Mouse (Mus musculus): Measurements from ENCODE around the gene Olfr1417. TPM values are rescaled to one million over a fixed set of nuclear protein-coding genes. Genes with fewer than 3 reads are reported as not detected.

Gene Olfr1417
- polyA plus RNA-seq, 1 experiment from 2014 or later, result not detected

DNA sequence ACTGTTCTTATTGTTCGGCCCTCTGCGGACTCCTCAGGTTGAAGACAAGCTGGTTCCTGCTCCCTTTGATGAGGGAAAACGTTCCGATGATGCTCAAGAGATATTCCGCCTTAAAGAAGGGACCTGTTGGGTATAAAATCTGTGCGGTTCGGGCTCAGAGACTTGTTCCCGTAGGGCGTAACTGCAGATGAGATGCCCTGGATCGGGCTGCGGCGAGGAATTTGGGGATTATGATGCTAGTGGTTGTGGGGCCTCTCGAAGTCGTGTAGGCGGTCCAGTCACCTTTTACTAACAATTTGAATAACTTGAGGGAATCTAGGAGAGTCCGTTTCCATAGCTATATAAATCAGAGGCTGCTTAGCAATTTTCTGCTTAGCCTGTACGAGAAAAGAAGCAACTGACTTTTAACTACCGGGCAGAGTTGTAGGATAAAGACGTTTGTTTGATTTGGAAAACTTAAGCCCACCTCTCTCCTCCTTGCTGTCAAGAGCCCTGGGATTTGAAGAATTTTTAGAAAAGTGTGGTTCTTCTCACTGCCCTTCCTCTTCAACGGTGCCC, 19.8 kb downstream of the Olfr1417 start, which contains the start of gene Stx3:
Stx3 (minus strand) TSS at position 261 of the 558 bp plus-strand sequence.
- Histone ChIP-seq H3K36me3 (no peaks in the 10 kb centered on the region), H3K27me3 (peaks cover 44% of the 10 kb centered on the region)
- WGBS, result under 1% methylated on average over 20 of the region's 20 CpGs

GRCm38 (mm10) chr19:11818199-11819142, 20.5 kb downstream of the Olfr1417 start:
- peak overlapping the region; percentile 88 for H3K4me2 ChIP-seq (replicated peaks)
- no peaks in the 10 kb centered on the region for H3K9me3 ChIP-seq (replicated peaks)
- H3K27ac ChIP-seq, result no peak overlapping the region
- H3K27me3 ChIP-seq, result peaks cover 44% of the 10 kb centered on the region
- peak overlapping the region; percentile 61 for H3K9ac ChIP-seq
- ATAC-seq (ENCODE audit: low FRiP score), result peak; percentile 72
- WGBS, result under 1% methylated on average over 72 of the region's 83 CpGs
- H3K4me1 ChIP-seq, result peaks cover 15% of the 10 kb centered on the region; the same call in 1 of the 2 replicates
- H3K4me3 ChIP-seq, result peak overlapping the region; percentile 74
- no peaks in the 10 kb centered on the region for H3K36me3 ChIP-seq

More for the DNA sequence above, 19.8 kb downstream of the Olfr1417 start, which contains the start of gene Stx3:
- Histone ChIP-seq H3K9ac (peak within 1 kb of the TSS; percentile 61), H3K9me3 (replicated peaks) (no peaks in the 10 kb centered on the region), H3K4me3 (peak within 1 kb of the TSS; percentile 74), H3K4me1 (peaks cover 15% of the 10 kb centered on the region; the same call in 1 of the 2 replicates), H3K4me2 (replicated peaks) (peak within 1 kb of the TSS; percentile 88), H3K27ac (no peak within 1 kb of the TSS)
- ATAC-seq (ENCODE audit: low FRiP score), result peak; percentile 17

- H3K4me2 ChIP-seq (replicated peaks), result peak overlapping the region; percentile 88
- WGBS, result 11% methylated on average over 5 of the region's 5 CpGs
- H3K27me3 ChIP-seq, result peaks cover 44% of the 10 kb centered on the region
- peak overlapping the region; percentile 74 for H3K4me3 ChIP-seq
- H3K9ac ChIP-seq, result no peak overlapping the region
- peaks cover 15% of the 10 kb centered on the region; the same call in 1 of the 2 replicates for H3K4me1 ChIP-seq
- H3K9me3 ChIP-seq (replicated peaks), result no peaks in the 10 kb centered on the region
- H3K27ac ChIP-seq, result no peak overlapping the region
- no peak for ATAC-seq (ENCODE audit: low FRiP score)
- no peaks in the 10 kb centered on the region for H3K36me3 ChIP-seq
Measured at GRCm38 (mm10) chr19:11817586-11817985, 21.4 kb downstream of the Olfr1417 start.

DNA sequence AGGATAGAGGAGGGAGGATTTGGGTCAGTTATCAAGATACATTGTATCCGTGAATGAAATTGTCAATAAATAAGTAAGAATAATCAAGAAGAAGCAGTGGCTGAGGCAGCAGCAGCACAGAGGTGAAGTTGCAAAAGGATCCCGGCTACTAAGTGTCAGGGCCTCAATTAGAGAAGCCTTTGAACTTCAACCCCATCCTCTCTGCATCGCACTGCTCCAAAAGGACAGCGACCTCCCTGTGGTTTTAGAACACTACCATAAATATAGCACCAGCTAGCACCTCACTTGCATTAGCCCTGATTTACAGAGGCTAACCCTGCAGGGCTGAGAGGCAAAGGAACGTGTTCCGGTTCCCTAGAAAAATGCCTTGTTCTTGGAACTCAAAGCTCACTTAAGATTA, 22.3 kb downstream of the Olfr1417 start:
- Histone ChIP-seq H3K9me3 (replicated peaks) (no peaks in the 10 kb centered on the region), H3K27ac (no peak overlapping the region), H3K4me3 (no peak overlapping the region), H3K36me3 (no peaks in the 10 kb centered on the region), H3K27me3 (peaks cover 44% of the 10 kb centered on the region), H3K4me2 (replicated peaks) (no peak overlapping the region), H3K9ac (no peak overlapping the region), H3K4me1 (peaks cover 18% of the 10 kb centered on the region; the same call in 1 of the 2 replicates)
- no peak for ATAC-seq (ENCODE audit: low FRiP score)
- 49% methylated on average over 6 of the region's 6 CpGs for WGBS

DNA sequence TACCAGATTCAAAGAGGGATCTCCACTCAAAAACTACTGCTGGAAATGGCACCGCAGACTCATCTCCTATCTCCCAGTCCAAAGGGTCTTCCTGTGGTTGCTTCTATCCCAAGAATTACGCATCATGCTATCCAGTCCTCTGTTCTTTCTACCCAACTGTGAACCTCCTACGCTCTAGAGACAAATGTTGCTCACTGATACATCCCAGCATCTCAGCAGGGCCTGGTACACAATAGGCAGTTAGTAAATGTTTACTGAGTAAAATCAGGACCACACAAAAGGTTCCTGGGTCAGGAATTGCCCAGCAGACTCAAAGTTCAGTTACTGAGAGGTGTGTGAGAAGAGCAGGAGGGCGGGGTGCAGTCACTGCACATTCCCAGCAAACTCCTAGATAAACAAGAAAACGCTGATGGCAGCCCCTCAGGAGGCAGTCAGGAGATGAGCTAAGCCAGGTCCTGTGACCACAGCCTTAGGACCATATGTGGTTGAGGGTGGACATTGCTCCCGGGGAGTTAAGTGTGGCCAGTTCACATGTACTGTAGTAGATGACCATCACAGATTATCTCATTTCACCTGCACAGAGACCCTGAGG, 24.2 kb downstream of the Olfr1417 start:
- Histone ChIP-seq H3K27ac (no peak overlapping the region), H3K4me1 (peaks cover 14% of the 10 kb centered on the region; the same call in 1 of the 2 replicates)

GRCm38 (mm10) chr19:11813649-11814048, 25.4 kb downstream of the Olfr1417 start:
- Histone ChIP-seq H3K36me3 (no peaks in the 10 kb centered on the region), H3K9me3 (replicated peaks) (no peaks in the 10 kb centered on the region), H3K9ac (no peak overlapping the region), H3K4me1 (peaks cover 5% of the 10 kb centered on the region; the same call in 1 of the 2 replicates), H3K4me2 (replicated peaks) (no peak overlapping the region), H3K27me3 (peaks cover 29% of the 10 kb centered on the region), H3K27ac (no peak overlapping the region), H3K4me3 (no peak overlapping the region)
- ATAC-seq (ENCODE audit: low FRiP score), result no peak
- 11% methylated on average over 8 of the region's 8 CpGs for whole genome bisulfite sequencing

More for the DNA sequence above, 24.2 kb downstream of the Olfr1417 start:
- Histone ChIP-seq H3K9me3 (replicated peaks) (no peaks in the 10 kb centered on the region), H3K36me3 (no peaks in the 10 kb centered on the region), H3K4me2 (replicated peaks) (no peak overlapping the region), H3K27me3 (peaks cover 39% of the 10 kb centered on the region), H3K4me3 (no peak overlapping the region), H3K9ac (no peak overlapping the region)
- WGBS, result 69% methylated on average over 6 of the region's 6 CpGs
- no peak for ATAC-seq (ENCODE audit: low FRiP score)

GRCm38 (mm10) chr19:11813136-11813535, 25.9 kb downstream of the Olfr1417 start:
- 73% methylated on average over 4 of the region's 4 CpGs for WGBS
- Histone ChIP-seq H3K4me2 (replicated peaks) (no peak overlapping the region), H3K4me1 (peaks cover 5% of the 10 kb centered on the region; the same call in 1 of the 2 replicates), H3K9me3 (replicated peaks) (no peaks in the 10 kb centered on the region), H3K36me3 (no peaks in the 10 kb centered on the region), H3K9ac (no peak overlapping the region), H3K4me3 (no peak overlapping the region), H3K27me3 (peaks cover 24% of the 10 kb centered on the region), H3K27ac (no peak overlapping the region)
- ATAC-seq (ENCODE audit: low FRiP score), result no peak

DNA sequence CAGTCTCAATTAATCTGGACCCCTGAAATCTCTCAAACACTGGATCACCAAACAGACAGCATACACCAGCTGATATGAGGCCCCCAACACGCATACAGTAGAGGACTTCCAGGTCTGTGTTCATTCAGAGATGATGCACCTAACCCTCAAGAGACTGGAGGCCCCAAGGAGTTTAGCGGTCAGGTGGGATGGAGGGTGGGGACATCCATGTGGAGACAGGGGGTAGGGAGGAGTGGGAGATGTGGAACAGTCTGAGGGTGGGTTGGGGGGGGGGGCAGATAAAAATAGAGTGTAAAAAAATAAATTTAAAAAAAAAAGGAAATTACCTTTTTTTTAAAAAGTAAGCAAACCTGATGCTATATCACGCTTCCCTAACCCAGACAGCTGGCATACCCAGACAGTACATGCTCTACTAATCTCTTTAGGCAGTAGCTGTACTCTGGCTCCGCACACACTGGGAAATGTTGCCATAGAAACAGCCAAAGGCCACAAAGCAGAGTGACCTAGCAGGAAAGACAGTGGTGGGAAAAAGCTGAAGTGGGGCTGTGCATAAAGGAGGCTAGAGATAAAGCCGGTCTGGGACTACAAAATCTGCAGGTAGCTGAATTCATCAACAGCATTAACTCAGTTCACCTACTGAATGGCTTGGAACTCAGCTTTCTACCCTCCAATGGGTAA, 27.2 kb downstream of the Olfr1417 start:
- no peaks in the 10 kb centered on the region for H3K36me3 ChIP-seq
- no peak overlapping the region for H3K4me3 ChIP-seq
- ATAC-seq (ENCODE audit: low FRiP score), result peak; percentile 94
- H3K4me2 ChIP-seq (replicated peaks), result no peak overlapping the region
- H3K9ac ChIP-seq, result no peak overlapping the region
- no peaks in the 10 kb centered on the region for H3K9me3 ChIP-seq (replicated peaks)
- no peak overlapping the region for H3K27ac ChIP-seq
- peaks cover 3% of the 10 kb centered on the region; the same call in 1 of the 2 replicates for H3K4me1 ChIP-seq
- 46% methylated on average over 5 of the region's 5 CpGs for WGBS
- H3K27me3 ChIP-seq, result peaks cover 11% of the 10 kb centered on the region

GRCm38 (mm10) chr19:11810856-11811255, 28.2 kb downstream of the Olfr1417 start:
- no peak overlapping the region for H3K4me2 ChIP-seq (replicated peaks)
- peaks cover 3% of the 10 kb centered on the region; the same call in 1 of the 2 replicates for H3K4me1 ChIP-seq
- no peak overlapping the region for H3K27ac ChIP-seq
- no peaks in the 10 kb centered on the region for H3K36me3 ChIP-seq
- H3K9ac ChIP-seq, result no peak overlapping the region
- ATAC-seq (ENCODE audit: low FRiP score), result no peak
- no peak overlapping the region for H3K4me3 ChIP-seq
- 89% methylated on average over 1 of the region's 1 CpGs for WGBS
- peaks cover 2% of the 10 kb centered on the region for H3K27me3 ChIP-seq
- no peaks in the 10 kb centered on the region for H3K9me3 ChIP-seq (replicated peaks)

- Histone ChIP-seq H3K27me3 (no peaks in the 10 kb centered on the region), H3K4me3 (no peak overlapping the region), H3K36me3 (no peaks in the 10 kb centered on the region), H3K27ac (no peak overlapping the region), H3K4me2 (replicated peaks) (no peak overlapping the region), H3K4me1 (peaks cover 3% of the 10 kb centered on the region; the same call in 1 of the 2 replicates), H3K9ac (no peak overlapping the region), H3K9me3 (replicated peaks) (no peaks in the 10 kb centered on the region)
- WGBS, result 80% methylated on average over 5 of the region's 5 CpGs
- no peak for ATAC-seq (ENCODE audit: low FRiP score)
Measured at GRCm38 (mm10) chr19:11810003-11810758, 28.8 kb downstream of the Olfr1417 start.

- Histone ChIP-seq H3K36me3 (no peaks in the 10 kb centered on the region), H3K4me1 (peaks cover 3% of the 10 kb centered on the region; the same call in 1 of the 2 replicates), H3K27ac (no peak overlapping the region), H3K9ac (no peak overlapping the region), H3K9me3 (replicated peaks) (no peaks in the 10 kb centered on the region), H3K27me3 (no peaks in the 10 kb centered on the region), H3K4me2 (replicated peaks) (no peak overlapping the region), H3K4me3 (no peak overlapping the region)
- no peak for ATAC-seq (ENCODE audit: low FRiP score)
- WGBS, result 81% methylated on average over 2 of the region's 2 CpGs
Measured at GRCm38 (mm10) chr19:11808452-11808851, 30.6 kb downstream of the Olfr1417 start.
